Mouse (Mus musculus): ENCODE data around the gene Zmat5. TPM values are rescaled to one million over a fixed set of nuclear protein-coding genes. Genes with fewer than 3 reads are reported as not detected.
A peak's percentile ranks its signal among the peaks of the same experiment; 100 is the strongest.

The Zmat5 gene
- polyA plus RNA-seq, 1 experiment from 2014 or later = 78.9 TPM

DNA sequence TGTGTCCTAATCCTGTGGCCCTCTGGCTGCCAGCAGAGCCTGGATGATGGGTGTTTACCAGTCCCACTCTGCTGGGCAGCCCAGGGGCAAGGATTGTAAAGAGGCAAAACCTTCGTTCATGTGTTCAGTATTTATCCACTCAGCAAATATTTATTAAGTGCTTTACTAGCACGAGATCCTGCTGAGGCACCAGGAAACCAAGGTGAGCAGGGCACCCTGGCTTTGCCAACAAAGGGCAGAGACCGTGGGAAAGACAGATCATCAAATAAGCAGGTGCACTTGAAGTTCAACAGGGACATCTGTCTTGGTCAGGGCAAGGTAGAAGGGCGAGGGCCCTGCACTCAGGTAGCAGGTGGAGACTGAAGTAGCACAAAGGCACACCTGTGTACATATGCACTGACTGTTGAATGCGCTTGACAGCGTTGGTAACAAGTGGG is 29.3 kb upstream of the Zmat5 start:
- Histone ChIP-seq H3K36me3 (ENCODE audit: control insufficient read depth, insufficient read depth, low read length) (peaks cover 11% of the 10 kb centered on the region; the same call in 1 of the 2 replicates), H3K4me3 (ENCODE audit: low read depth, low read length) (no peak overlapping the region), H3K4me1 (ENCODE audit: control insufficient read depth, insufficient read depth, low read length) (peaks cover 3% of the 10 kb centered on the region; the same call in 1 of the 2 replicates), H3K9me3 (ENCODE audit: control insufficient read depth, low read length) (no peaks in the 10 kb centered on the region), H3K27ac (replicated peaks; ENCODE audit: low read depth, low read length) (no peak overlapping the region), H3K9ac (ENCODE audit: low read length) (no peak overlapping the region), H3K27me3 (ENCODE audit: control insufficient read depth, insufficient read depth, low read length) (no peaks in the 10 kb centered on the region), H3K4me2 (ENCODE audit: low read depth, severe bottlenecking) (no peak overlapping the region)
- DNase-seq (ENCODE audit: low spot score) = no peak
- WGBS = 89% methylated on average over 6 of the region's 6 CpGs
- ATAC-seq (ENCODE audit: insufficient number of reproducible peaks, low FRiP score, low TSS enrichment, low read depth) = no peak

- H3K9me3 ChIP-seq (ENCODE audit: control insufficient read depth, low read length) = no peaks in the 10 kb centered on the region
- no peak overlapping the region for H3K9ac ChIP-seq (ENCODE audit: low read length)
- whole genome bisulfite sequencing = 93% methylated on average over 6 of the region's 6 CpGs
- H3K36me3 ChIP-seq (ENCODE audit: control insufficient read depth, insufficient read depth, low read length) = peaks cover 10% of the 10 kb centered on the region; the same call in 1 of the 2 replicates
- ATAC-seq (ENCODE audit: insufficient number of reproducible peaks, low FRiP score, low TSS enrichment, low read depth) (no peak), DNase-seq (ENCODE audit: low spot score) (no peak)
- no peak overlapping the region for H3K4me3 ChIP-seq (ENCODE audit: low read depth, low read length)
- H3K27me3 ChIP-seq (ENCODE audit: control insufficient read depth, insufficient read depth, low read length) = no peaks in the 10 kb centered on the region
- peaks cover 4% of the 10 kb centered on the region; the same call in 1 of the 2 replicates for H3K4me1 ChIP-seq (ENCODE audit: control insufficient read depth, insufficient read depth, low read length)
- H3K4me2 ChIP-seq (ENCODE audit: low read depth, severe bottlenecking) = no peak overlapping the region
- no peak overlapping the region for H3K27ac ChIP-seq (replicated peaks; ENCODE audit: low read depth, low read length)
Measured at GRCm38 (mm10) chr11:4675693-4676092, 28.8 kb upstream of the Zmat5 start.

DNA sequence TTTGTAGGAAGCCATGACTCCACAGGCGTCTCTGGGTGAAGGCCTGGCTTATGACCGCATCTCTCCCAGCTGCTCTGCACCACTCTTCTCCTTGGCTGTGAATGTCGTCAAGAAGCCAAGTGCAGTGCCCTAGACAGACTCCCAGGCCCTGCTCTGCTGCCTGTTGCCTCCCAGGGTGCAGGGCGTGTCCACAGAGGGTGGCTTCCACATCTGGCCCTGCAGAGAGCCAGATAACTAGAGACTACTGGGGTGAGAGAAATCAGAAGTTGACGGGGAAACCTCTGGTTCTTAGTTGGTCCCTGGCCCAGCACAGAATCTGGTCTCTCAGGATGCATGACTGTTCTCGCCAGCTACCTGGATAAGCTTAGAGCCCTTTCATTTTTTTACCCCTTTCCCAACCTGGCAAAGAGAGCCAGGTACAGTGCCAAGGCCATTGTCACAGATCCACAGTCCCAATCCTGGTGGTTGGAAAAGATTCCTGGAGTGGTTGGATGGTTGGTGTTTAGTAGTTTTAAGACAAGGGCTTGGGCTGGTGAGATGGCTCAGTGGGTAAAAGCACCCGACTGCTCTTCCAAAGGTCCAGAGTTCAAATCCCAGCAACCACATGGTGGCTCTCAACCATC is 27.1 kb upstream of the Zmat5 start:
- ATAC-seq (ENCODE audit: insufficient number of reproducible peaks, low FRiP score, low TSS enrichment, low read depth) (no peak), DNase-seq (ENCODE audit: low spot score) (no peak)
- peaks cover 14% of the 10 kb centered on the region; the same call in 1 of the 2 replicates for H3K36me3 ChIP-seq (ENCODE audit: control insufficient read depth, insufficient read depth, low read length)
- H3K9ac ChIP-seq (ENCODE audit: low read length) = no peak overlapping the region
- H3K4me3 ChIP-seq (ENCODE audit: low read depth, low read length) = no peak overlapping the region
- no peak overlapping the region for H3K27ac ChIP-seq (replicated peaks; ENCODE audit: low read depth, low read length)
- 87% methylated on average over 7 of the region's 7 CpGs for WGBS
- H3K4me1 ChIP-seq (ENCODE audit: control insufficient read depth, insufficient read depth, low read length) = peaks cover 4% of the 10 kb centered on the region; the same call in 1 of the 2 replicates
- H3K4me2 ChIP-seq (ENCODE audit: low read depth, severe bottlenecking) = no peak overlapping the region
- H3K27me3 ChIP-seq (ENCODE audit: control insufficient read depth, insufficient read depth, low read length) = no peaks in the 10 kb centered on the region
- no peaks in the 10 kb centered on the region for H3K9me3 ChIP-seq (ENCODE audit: control insufficient read depth, low read length)

GRCm38 (mm10) chr11:4678700-4679440 is 25.6 kb upstream of the Zmat5 start:
- 63% methylated on average over 13 of the region's 13 CpGs for whole genome bisulfite sequencing
- DNase-seq (ENCODE audit: low spot score) = peak; percentile 32
- Histone ChIP-seq H3K27ac (replicated peaks; ENCODE audit: low read depth, low read length) (no peak overlapping the region), H3K27me3 (ENCODE audit: control insufficient read depth, insufficient read depth, low read length) (no peaks in the 10 kb centered on the region), H3K9ac (ENCODE audit: low read length) (no peak overlapping the region), H3K9me3 (ENCODE audit: control insufficient read depth, low read length) (no peaks in the 10 kb centered on the region), H3K4me1 (ENCODE audit: control insufficient read depth, insufficient read depth, low read length) (peaks cover 4% of the 10 kb centered on the region; the same call in 1 of the 2 replicates), H3K36me3 (ENCODE audit: control insufficient read depth, insufficient read depth, low read length) (peaks cover 11% of the 10 kb centered on the region; the same call in 1 of the 2 replicates), H3K4me3 (ENCODE audit: low read depth, low read length) (no peak overlapping the region), H3K4me2 (ENCODE audit: low read depth, severe bottlenecking) (0 out of 2 replicates have a peak overlapping the region, but pooled peaks have one; percentile 3)
- ATAC-seq (ENCODE audit: insufficient number of reproducible peaks, low FRiP score, low TSS enrichment, low read depth) = no peak

DNA sequence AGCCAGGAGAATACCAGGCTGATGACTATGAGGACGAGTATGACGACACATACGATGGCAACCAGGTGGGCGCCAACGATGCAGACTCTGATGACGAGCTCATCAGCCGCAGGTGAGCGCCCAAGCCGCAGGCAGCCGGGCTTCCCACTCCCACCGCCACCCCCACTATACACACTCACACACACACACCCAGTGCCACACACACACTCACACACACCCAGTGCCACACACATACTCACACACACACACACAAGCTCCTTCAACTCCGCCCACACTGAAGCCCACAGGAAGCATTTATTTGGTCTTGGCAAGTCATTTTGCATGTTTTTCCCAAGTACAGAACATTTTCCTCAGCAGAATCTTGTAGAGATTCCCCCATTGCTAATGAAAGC is 25.0 kb upstream of the Zmat5 start:
- H3K36me3 ChIP-seq (ENCODE audit: control insufficient read depth, insufficient read depth, low read length) = peaks cover 11% of the 10 kb centered on the region; the same call in 1 of the 2 replicates
- no peak for DNase-seq (ENCODE audit: low spot score)
- no peak overlapping the region for H3K4me2 ChIP-seq (ENCODE audit: low read depth, severe bottlenecking)
- no peak overlapping the region for H3K27ac ChIP-seq (replicated peaks; ENCODE audit: low read depth, low read length)
- ATAC-seq (ENCODE audit: insufficient number of reproducible peaks, low FRiP score, low TSS enrichment, low read depth) = no peak
- 84% methylated on average over 12 of the region's 12 CpGs for WGBS
- no peak overlapping the region for H3K4me3 ChIP-seq (ENCODE audit: low read depth, low read length)
- H3K4me1 ChIP-seq (ENCODE audit: control insufficient read depth, insufficient read depth, low read length) = peaks cover 4% of the 10 kb centered on the region; the same call in 1 of the 2 replicates
- H3K27me3 ChIP-seq (ENCODE audit: control insufficient read depth, insufficient read depth, low read length) = no peaks in the 10 kb centered on the region
- H3K9ac ChIP-seq (ENCODE audit: low read length) = no peak overlapping the region
- H3K9me3 ChIP-seq (ENCODE audit: control insufficient read depth, low read length) = no peaks in the 10 kb centered on the region

DNA sequence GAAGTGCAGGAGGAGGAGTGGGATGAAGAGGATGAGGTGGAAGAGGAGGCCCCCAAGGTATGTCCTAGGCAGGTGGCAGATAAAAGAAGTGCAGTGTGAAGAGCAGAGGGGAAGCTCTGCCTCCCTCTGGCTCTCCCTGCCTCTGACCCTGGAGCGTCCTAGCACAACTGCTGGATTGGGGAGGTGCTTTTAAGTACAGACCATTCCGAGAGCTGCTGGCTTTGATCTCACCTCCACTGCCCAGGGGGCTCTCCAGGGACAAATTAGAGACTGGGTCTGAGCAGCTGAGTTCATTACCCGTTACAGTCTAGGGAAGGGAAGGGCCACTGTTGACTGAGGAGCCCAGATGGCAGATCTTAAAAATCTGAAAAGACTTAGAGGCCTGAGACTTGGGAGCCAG is 24.4 kb upstream of the Zmat5 start:
- Histone ChIP-seq H3K36me3 (ENCODE audit: control insufficient read depth, insufficient read depth, low read length) (peaks cover 11% of the 10 kb centered on the region; the same call in 1 of the 2 replicates), H3K27ac (replicated peaks; ENCODE audit: low read depth, low read length) (no peak overlapping the region), H3K4me1 (ENCODE audit: control insufficient read depth, insufficient read depth, low read length) (peaks cover 4% of the 10 kb centered on the region; the same call in 1 of the 2 replicates), H3K27me3 (ENCODE audit: control insufficient read depth, insufficient read depth, low read length) (no peaks in the 10 kb centered on the region), H3K9ac (ENCODE audit: low read length) (no peak overlapping the region), H3K4me2 (ENCODE audit: low read depth, severe bottlenecking) (no peak overlapping the region), H3K4me3 (ENCODE audit: low read depth, low read length) (no peak overlapping the region), H3K9me3 (ENCODE audit: control insufficient read depth, low read length) (no peaks in the 10 kb centered on the region)
- ATAC-seq (ENCODE audit: insufficient number of reproducible peaks, low FRiP score, low TSS enrichment, low read depth) (no peak), DNase-seq (ENCODE audit: low spot score) (no peak)
- WGBS = 4% methylated on average over 3 of the region's 3 CpGs

DNA sequence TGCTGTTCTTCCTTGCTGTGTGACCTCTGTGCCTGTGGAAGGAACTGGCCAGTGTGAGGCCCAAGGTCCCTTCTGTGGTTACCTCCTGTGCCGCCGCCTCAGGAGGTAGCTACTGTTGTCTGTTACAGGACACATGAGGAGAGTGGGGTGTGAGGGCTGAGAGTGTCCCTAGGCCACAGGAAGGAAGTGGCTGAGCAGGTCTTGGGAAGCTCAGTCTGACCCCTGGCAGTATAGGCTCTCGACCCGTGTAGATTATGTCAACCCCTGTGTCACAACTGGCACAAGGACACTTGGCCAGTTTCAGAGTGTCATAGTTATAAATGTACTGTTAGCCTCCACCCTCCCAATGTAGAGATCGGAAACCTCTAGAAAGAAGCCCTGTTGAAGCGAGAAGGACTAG is 21.0 kb upstream of the Zmat5 start:
- WGBS = 82% methylated on average over 6 of the region's 6 CpGs
- ATAC-seq (ENCODE audit: insufficient number of reproducible peaks, low FRiP score, low TSS enrichment, low read depth) = no peak
- peaks cover 8% of the 10 kb centered on the region; the same call in 1 of the 2 replicates for H3K36me3 ChIP-seq (ENCODE audit: control insufficient read depth, insufficient read depth, low read length)

GRCm38 (mm10) chr11:4684186-4684585 is 20.3 kb upstream of the Zmat5 start:
- no peak overlapping the region for H3K27ac ChIP-seq (replicated peaks; ENCODE audit: low read depth, low read length)
- H3K4me2 ChIP-seq (ENCODE audit: low read depth, severe bottlenecking) = no peak overlapping the region
- H3K4me1 ChIP-seq (ENCODE audit: control insufficient read depth, insufficient read depth, low read length) = peaks cover 4% of the 10 kb centered on the region; the same call in 1 of the 2 replicates
- no peak overlapping the region for H3K9ac ChIP-seq (ENCODE audit: low read length)
- no peak for ATAC-seq (ENCODE audit: insufficient number of reproducible peaks, low FRiP score, low TSS enrichment, low read depth)
- H3K4me3 ChIP-seq (ENCODE audit: low read depth, low read length) = no peak overlapping the region
- WGBS = 40% methylated on average over 6 of the region's 6 CpGs
- H3K9me3 ChIP-seq (ENCODE audit: control insufficient read depth, low read length) = no peaks in the 10 kb centered on the region
- no peaks in the 10 kb centered on the region for H3K27me3 ChIP-seq (ENCODE audit: control insufficient read depth, insufficient read depth, low read length)
- DNase-seq (ENCODE audit: low spot score) = no peak
- H3K36me3 ChIP-seq (ENCODE audit: control insufficient read depth, insufficient read depth, low read length) = peaks cover 8% of the 10 kb centered on the region; the same call in 1 of the 2 replicates

More for the DNA sequence above, 21.0 kb upstream of the Zmat5 start:
- Histone ChIP-seq H3K4me3 (ENCODE audit: low read depth, low read length) (no peak overlapping the region), H3K27me3 (ENCODE audit: control insufficient read depth, insufficient read depth, low read length) (no peaks in the 10 kb centered on the region), H3K27ac (replicated peaks; ENCODE audit: low read depth, low read length) (no peak overlapping the region), H3K9ac (ENCODE audit: low read length) (no peak overlapping the region), H3K4me1 (ENCODE audit: control insufficient read depth, insufficient read depth, low read length) (peaks cover 4% of the 10 kb centered on the region; the same call in 1 of the 2 replicates), H3K4me2 (ENCODE audit: low read depth, severe bottlenecking) (no peak overlapping the region), H3K9me3 (ENCODE audit: control insufficient read depth, low read length) (no peaks in the 10 kb centered on the region)
- DNase-seq (ENCODE audit: low spot score) = no peak
